Mouse (Mus musculus) colon, adult 2 months (tissue): ENCODE results near the gene Sh3glb2. TPM values are rescaled to one million over a fixed set of nuclear protein-coding genes. Genes with fewer than 3 reads are reported as not detected.

Source experiments
- polyA plus RNA-seq: library from polyadenylated mRNA; depleted of rRNA; stranded (reverse); fragments of >200 nt; gene quantifications from 2 replicates; pipeline ENCODE4 v1.2.3, GENCODE M21; 2012; rRNA removed

Sh3glb2 gene
- polyA plus RNA-seq = 246 and 269 TPM in 2 replicates

DNA sequence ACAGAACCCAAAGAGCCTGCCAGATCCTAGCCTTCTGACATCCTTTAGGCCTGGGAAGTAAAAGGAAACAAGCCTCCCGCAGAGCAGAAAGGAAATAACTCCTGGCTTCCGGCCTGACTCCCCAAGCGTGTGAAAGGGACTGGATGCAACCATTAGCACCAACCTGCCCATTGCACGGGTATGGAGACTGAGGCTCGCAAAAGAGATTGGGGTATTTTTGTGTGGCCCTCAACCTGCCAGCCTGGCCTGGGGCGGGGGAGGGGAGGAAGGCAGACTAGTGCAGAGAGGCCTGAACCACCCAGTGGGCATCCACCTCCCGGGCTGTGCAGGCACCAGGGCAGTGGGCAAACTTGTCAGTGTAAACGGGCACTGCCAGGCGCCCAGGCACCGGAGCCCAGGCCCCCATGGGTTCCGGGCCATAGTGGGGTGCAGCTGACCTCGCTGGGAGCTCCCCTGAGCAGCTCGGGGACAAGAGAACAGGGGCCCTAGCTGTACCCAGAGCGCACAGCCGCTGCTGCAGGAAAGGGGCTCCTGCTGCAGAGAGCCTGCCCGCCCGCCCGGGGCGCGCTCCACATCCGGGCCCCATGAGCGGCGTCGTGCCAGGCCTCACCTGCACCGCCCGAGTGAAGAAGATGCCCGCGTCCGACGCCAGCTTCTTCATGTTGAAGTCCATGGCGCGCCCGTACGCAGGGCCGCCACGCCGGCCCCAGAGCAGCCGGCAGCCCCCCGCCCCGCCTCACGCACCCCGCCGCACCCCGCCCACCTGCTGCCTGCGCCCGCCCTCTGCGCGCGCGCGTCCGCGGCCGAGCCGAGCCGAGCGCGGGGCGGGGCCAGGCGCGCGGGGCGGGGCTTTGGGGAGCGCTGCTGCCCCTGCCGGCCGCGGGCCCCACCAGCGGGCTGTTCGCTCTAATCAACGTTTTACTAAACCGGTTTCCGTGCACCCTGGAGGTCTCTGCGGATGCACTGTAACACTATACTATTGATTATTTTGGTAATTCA lies at the start of gene Sh3glb2:
Sh3glb2 (minus strand) TSS at position 805 of the 999 bp plus-strand sequence.

GRCm38 (mm10) chr2:30392114-30392576 lies 33.0 kb upstream of the Sh3glb2 start, which contains the start of gene Dolpp1:
TSS of gene Dolpp1 (plus strand) at chr2:30392254.

DNA sequence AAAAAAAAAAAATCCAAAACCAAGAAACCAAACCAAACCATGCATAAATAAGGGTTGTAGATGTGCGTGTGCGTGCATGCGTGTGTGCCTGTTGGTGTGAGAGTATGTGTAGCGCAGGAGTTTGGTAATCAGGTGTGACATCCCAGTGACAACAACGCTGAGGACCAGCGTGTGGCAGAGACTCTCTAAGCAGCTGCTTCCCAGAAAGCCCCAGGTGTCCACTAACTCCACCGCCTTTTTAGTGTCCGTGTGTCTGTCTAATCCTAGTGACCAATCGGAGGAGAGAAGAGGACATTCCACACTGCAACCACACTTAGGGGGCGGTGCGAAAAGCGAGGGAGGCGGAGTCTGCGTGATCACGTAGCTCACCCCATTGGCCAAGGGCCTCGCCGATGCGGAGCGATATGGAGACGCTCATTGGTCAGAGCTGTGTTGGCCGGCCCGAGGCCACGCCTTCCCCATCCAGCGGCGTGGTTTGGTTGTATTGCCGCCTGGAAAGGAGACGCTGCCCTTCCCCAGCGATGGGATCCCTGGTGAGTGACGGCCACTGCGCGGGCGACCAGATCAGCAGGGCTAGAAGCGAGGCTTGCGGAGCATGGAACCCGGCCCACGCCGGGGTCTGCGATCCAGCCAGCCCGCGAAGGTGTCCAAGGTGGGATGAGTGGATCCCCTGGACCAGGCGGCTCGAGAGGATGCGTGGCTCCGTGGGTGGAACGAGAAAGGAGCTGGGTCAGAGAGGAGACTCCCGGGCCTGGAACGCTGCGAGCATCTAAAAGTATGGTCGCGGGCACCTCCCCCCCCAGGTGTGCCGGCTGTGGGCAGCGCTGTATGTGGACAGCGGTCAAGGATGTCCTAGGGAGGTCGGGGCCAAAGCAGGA lies 4.9 kb upstream of the Sh3glb2 start, which contains the start of gene Miga2:
Miga2 (plus strand) TSS at position 461 of the 878 bp plus-strand sequence.

Other genes starting within 250 kb of the Sh3glb2 start
- gene Zer1, start 234.8 kb downstream of the Sh3glb2 start, polyA plus RNA-seq = 45.7 and 48.3 TPM in 2 replicates
- 75.8 and 91.2 TPM in 2 replicates for gene Tbc1d13, start 225.6 kb downstream of the Sh3glb2 start, polyA plus RNA-seq
- gene Endog, start 187.8 kb downstream of the Sh3glb2 start, polyA plus RNA-seq = 83.8 and 112 TPM in 2 replicates
- gene Spout1, start 180.9 kb downstream of the Sh3glb2 start, polyA plus RNA-seq = 25.0 and 27.7 TPM in 2 replicates
- gene Kyat1, start 153.5 kb downstream of the Sh3glb2 start, polyA plus RNA-seq = 48.9 and 55.1 TPM in 2 replicates
- gene Lrrc8a, start 121.6 kb downstream of the Sh3glb2 start, polyA plus RNA-seq = 38.6 and 42.1 TPM in 2 replicates
- 11.1 and 11.5 TPM in 2 replicates for gene Gm28035, start 118.8 kb downstream of the Sh3glb2 start, polyA plus RNA-seq
- 6.3 and 8.7 TPM in 2 replicates for gene Phyhd1, start 93.1 kb downstream of the Sh3glb2 start, polyA plus RNA-seq
- not detected in 2 replicates for gene Gm28038, start 78.3 kb downstream of the Sh3glb2 start, polyA plus RNA-seq
- gene Dolk, start 73.0 kb downstream of the Sh3glb2 start, polyA plus RNA-seq = 15.6 and 20.9 TPM in 2 replicates
- 28.8 and 31.0 TPM in 2 replicates for gene Nup188, start 72.9 kb downstream of the Sh3glb2 start, polyA plus RNA-seq
- 34.0 and 36.3 TPM in 2 replicates for gene Miga2, start 4.9 kb upstream of the Sh3glb2 start, polyA plus RNA-seq
- gene Dolpp1, start 32.9 kb upstream of the Sh3glb2 start, polyA plus RNA-seq = 97.8 and 171 TPM in 2 replicates
- gene Crat, start 56.5 kb upstream of the Sh3glb2 start, polyA plus RNA-seq = 87.6 and 104 TPM in 2 replicates
- 118 and 128 TPM in 2 replicates for gene Ptpa, start 56.7 kb upstream of the Sh3glb2 start, polyA plus RNA-seq
- gene Ier5l, start 114.9 kb upstream of the Sh3glb2 start, polyA plus RNA-seq = 12.4 and 14.7 TPM in 2 replicates
- gene Cstad, start 235.7 kb upstream of the Sh3glb2 start, polyA plus RNA-seq = 0.27 TPM in 1 of 2 replicates, not detected in the other